Mouse (Mus musculus) liver, postnatal 0 days (tissue): Measurements from ENCODE around the gene Ccdc12.

Experiments
- CTCF ChIP-seq: sonication (generic); IDR thresholded peaks from 2 replicates; pipeline ENCODE4 v1.5.1; 2016; ENCODE audit warnings: antibody characterized with exemption, low read depth
- EP300 ChIP-seq: IDR thresholded peaks from 2 replicates; pipeline ENCODE4 v1.6.1; 2016; ENCODE audit warnings: antibody characterized with exemption, low read depth, mild to moderate bottlenecking

DNA sequence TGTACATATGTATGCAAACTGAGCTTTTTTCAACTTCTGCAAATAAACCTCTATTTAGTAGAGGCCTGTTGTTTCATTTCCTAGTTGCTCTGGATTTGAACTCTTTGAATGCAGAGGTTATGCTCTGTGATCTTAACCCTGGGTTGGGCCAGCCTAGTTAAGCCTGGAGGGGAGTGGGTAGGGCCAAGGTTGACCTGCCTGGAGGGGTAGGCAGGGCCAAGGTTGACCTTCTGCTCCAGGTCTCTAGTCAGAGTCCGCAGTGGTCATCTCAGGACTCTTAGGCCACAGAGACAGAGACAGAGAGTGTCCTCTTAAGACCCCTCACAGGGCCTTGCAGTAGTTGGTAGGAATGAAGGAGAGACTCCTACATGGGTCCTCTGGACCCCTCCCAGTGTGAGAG is 55.2 kb downstream of the Ccdc12 start:
- TF ChIP-seq CTCF (no peak), EP300 (no peak)
